Mouse (Mus musculus): ENCODE measurements around the gene Olfr575. TPM values are rescaled to one million over a fixed set of nuclear protein-coding genes. Genes with fewer than 3 reads are reported as not detected.

Olfr575 gene
- total RNA-seq (2017) = not detected in 2 replicates

DNA sequence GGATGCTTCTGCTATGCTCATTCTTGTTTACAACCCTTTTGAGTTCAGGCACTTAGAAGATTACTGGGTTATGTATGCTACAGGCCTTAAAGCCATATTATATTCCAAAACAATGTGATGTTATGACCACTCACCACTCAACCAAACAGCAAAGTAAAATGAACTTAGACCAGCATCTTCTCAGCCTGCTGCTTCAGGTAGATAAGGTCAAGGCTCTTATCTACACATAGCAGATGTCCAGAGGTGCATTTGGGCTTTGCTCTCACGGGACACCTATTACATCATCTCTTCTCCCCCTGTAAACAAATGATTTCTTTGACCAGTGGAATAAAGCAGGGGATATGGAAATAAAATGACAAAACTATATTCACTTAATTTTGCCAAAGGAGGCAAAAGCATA, at the start of gene Olfr575:
Gene Olfr575, minus strand, starts transcription at position 183 of the 400 bp plus-strand sequence.
- no peak for ATAC-seq (replicated peaks; ENCODE audit: low read depth, poor library complexity, severe bottlenecking)

GRCm38 (mm10) chr7:102989224-102989623, 30.6 kb upstream of the Olfr575 start, which contains the start of gene Olfr578:
Gene Olfr578 (minus strand): TSS chr7:102989324.
- ATAC-seq (replicated peaks; ENCODE audit: low read depth, poor library complexity, severe bottlenecking) = no peak

- no peak for ATAC-seq (replicated peaks; ENCODE audit: low read depth, poor library complexity, severe bottlenecking)
Observed at GRCm38 (mm10) chr7:102975843-102976242, 17.3 kb upstream of the Olfr575 start, which contains the start of gene Olfr577. Gene Olfr577 (minus strand): TSS chr7:102975943.

DNA sequence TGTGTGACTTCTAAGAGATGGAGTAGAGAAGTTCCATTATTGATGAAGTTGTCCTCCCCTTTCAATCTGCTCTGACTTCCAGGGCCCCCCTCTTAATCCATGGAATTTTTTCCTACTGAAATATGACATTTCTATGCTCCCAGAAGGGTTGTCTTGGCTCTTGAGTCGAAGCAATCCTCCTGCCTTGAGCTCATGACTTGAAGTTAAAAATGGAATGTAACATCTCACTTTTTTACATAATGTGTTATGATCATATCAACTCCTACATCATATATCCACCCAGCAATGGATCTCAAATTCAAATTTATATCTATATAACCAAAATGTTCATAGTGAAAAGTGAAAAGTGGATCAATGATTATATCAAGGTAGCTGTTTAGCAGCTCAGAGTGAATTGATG, 15.8 kb upstream of the Olfr575 start:
- ATAC-seq (replicated peaks; ENCODE audit: low read depth, poor library complexity, severe bottlenecking) = no peak

GRCm38 (mm10) chr7:102962360-102962759, 3.8 kb upstream of the Olfr575 start, which contains the start of gene Olfr576:
Gene Olfr576 (plus strand): TSS chr7:102962660.
- ATAC-seq (replicated peaks; ENCODE audit: low read depth, poor library complexity, severe bottlenecking) = no peak

DNA sequence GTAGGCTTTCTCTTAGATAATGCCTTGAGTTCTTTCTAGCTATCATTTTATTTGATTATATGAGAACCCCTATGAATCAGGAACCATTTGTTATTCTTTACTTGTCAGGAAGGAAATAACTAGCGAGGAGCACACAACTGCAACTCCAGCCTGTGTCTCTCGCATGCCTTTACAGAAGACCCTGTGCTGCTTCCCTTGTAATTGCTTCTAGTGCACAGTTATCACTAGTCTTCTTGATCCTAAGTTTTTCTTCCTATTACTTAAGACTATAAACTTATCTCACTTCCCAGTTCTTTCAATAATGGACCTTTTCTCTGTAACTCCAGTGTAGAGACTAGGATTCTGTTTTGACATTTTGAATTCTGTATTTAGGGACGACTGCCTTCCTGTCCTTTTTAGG, 438 bp downstream of the Olfr575 start:
- no peak for ATAC-seq (replicated peaks; ENCODE audit: low read depth, poor library complexity, severe bottlenecking)

DNA sequence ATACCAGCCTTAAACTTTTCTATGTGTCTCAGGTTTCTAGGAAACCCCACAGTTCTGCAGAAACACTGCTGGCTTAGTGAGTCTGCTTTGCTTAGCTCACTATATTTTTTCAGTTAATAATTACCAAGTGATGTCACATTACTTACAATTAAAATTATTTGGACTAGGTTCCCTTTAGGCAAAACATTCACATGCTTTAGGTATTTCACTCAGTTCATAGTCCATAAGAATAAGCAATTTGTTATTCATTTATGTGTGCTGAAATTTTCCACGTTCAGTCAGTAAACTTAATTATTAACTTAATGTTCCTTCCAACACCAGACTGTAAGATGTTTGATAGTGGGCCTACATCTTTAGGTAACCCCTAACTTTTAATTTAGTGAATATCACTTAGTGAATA, 7.8 kb downstream of the Olfr575 start:
- no peak for ATAC-seq (replicated peaks; ENCODE audit: low read depth, poor library complexity, severe bottlenecking)

- no peak for ATAC-seq (replicated peaks; ENCODE audit: low read depth, poor library complexity, severe bottlenecking)
Observed at GRCm38 (mm10) chr7:102948167-102948566, 10.4 kb downstream of the Olfr575 start, which contains the start of gene Olfr574. Gene Olfr574 (plus strand): TSS chr7:102948467.

DNA sequence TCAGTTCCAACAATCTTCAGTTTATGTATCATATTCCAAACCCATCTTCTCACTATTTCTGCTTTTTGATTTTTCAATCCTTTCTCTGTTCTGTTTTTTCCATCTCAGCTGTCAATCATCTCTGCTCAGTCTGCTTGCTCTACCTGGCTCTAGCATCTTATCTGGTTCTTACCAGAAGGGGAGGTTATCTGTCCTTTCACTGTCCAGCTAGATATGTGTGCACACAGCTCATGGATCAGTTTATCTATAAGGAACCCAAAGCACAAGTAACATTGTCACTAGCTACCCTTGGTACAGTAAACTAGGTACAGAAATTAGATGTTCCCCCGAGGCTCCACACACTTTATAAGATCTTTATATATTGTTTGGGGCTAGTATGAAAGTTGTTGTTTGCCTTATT, 15.2 kb downstream of the Olfr575 start:
- ATAC-seq (replicated peaks; ENCODE audit: low read depth, poor library complexity, severe bottlenecking) = no peak

GRCm38 (mm10) chr7:102942475-102942874, 16.1 kb downstream of the Olfr575 start, which contains the start of gene Olfr573-ps1:
Gene Olfr573-ps1 (minus strand): TSS chr7:102942575.
- no peak for ATAC-seq (replicated peaks; ENCODE audit: low read depth, poor library complexity, severe bottlenecking)

DNA sequence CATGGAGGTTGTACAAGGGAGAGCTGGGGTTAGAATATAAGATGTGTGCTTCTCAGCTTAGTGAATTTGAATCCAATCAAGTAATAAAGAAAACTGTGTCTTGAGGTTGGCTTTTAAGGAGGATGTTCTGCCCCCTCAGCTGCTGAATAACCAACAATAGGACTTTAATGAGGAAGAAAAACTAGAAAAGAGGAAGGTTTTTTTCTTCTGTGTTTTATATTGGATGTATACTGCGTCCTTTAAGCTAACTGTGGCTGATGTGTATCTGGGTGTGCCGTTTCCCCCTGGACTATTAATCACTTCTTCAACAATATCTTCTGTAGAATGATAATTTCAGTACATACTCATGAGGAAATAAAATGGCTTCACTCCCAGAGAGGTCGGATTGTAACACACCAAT, 31.5 kb downstream of the Olfr575 start:
- ATAC-seq (replicated peaks; ENCODE audit: low read depth, poor library complexity, severe bottlenecking) = peak; percentile 62; the same call in 1 of the 2 replicates

DNA sequence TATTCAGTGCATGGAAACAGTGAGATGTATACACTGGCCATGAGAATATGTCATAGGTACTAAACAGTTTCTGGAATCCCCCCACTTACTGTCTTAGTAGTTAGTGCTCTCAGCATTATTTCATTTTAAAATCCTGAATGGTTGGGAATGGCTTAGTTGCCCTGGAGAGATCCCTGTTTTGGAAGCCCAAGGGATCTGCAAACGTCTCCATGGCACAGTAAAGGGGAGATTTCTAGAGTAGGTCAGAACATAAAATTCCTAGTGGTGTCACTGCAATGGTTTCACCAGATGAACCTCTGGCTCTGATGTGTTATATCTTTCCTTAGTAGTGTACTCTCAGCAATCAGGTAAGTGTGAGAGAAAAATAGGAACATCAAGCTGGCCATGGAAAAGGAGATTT, 34.5 kb downstream of the Olfr575 start, which contains the start of gene Olfr572:
Gene Olfr572, plus strand, starts transcription at position 301 of the 400 bp plus-strand sequence.
- no peak for ATAC-seq (replicated peaks; ENCODE audit: low read depth, poor library complexity, severe bottlenecking)

DNA sequence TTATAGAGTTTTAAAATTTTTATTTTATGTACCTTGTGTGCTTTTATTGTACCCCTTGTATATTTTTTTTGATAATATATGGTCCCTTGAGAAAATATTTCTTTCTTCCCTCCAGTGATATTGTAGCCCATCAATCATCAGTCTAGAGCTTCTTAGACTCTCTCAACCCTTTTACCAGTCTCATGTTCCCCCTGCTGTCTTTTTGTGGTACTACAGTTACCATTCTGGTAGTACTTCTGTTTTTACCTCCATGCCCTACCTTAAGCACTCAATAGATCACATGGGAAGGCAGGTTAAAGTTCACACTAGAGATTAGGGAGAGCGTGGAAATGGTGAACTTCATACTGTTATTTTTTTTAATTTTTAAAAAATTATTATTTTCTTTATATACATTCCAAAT, 38.9 kb downstream of the Olfr575 start:
- ATAC-seq (replicated peaks; ENCODE audit: low read depth, poor library complexity, severe bottlenecking) = peak; percentile 95

- ATAC-seq (replicated peaks; ENCODE audit: low read depth, poor library complexity, severe bottlenecking) = no peak
Observed at GRCm38 (mm10) chr7:102917032-102917875, 41.3 kb downstream of the Olfr575 start, which contains the start of gene Olfr571. Gene Olfr571 (minus strand): TSS chr7:102917536.

- no peak for ATAC-seq (replicated peaks; ENCODE audit: low read depth, poor library complexity, severe bottlenecking)
Observed at GRCm38 (mm10) chr7:102916405-102916804, 42.2 kb downstream of the Olfr575 start.

DNA sequence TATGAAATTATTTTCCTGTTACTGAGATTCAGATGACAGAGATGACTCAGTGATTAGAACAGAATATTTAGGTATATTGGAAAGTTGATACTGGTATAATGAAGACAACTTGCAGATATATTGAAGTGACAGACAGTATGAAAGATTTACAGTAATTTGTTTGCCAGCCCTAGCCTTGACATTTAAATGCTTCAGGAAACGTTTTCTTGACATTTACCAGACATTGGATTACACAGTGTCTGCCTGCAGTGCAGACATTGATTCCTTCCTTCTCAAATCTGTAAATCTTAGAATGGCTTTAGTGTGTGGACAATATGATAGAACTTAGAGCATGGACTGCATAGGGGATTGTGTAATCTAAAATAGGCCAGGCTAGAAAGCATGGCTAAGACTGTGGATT, 43.3 kb downstream of the Olfr575 start:
- no peak for ATAC-seq (replicated peaks; ENCODE audit: low read depth, poor library complexity, severe bottlenecking)

Other genes with a start within 250 kb of the Olfr575 start
- not detected in 2 replicates for gene Olfr33, start 239.7 kb downstream of the Olfr575 start, total RNA-seq (2017)
- gene Olfr559, start 231.3 kb downstream of the Olfr575 start, total RNA-seq (2017) = not detected in 2 replicates
- not detected in 2 replicates for gene Olfr560, start 199.4 kb downstream of the Olfr575 start, total RNA-seq (2017)
- not detected in 2 replicates for gene Olfr78, start 199.3 kb downstream of the Olfr575 start, total RNA-seq (2017)
- gene Olfr561, start 187.6 kb downstream of the Olfr575 start, total RNA-seq (2017) = not detected in 2 replicates
- gene Olfr564, start 155.3 kb downstream of the Olfr575 start, total RNA-seq (2017) = not detected in 2 replicates
- not detected in 2 replicates for gene Olfr566, start 100.0 kb downstream of the Olfr575 start, total RNA-seq (2017)
- not detected in 2 replicates for gene Olfr568, start 81.7 kb downstream of the Olfr575 start, total RNA-seq (2017)
- gene Olfr569, start 67.9 kb downstream of the Olfr575 start, total RNA-seq (2017) = not detected in 2 replicates
- not detected in 2 replicates for gene Olfr570, start 64.2 kb downstream of the Olfr575 start, total RNA-seq (2017)
- not detected in 2 replicates for gene Olfr571, start 41.2 kb downstream of the Olfr575 start, total RNA-seq (2017)
- not detected in 2 replicates for gene Olfr572, start 34.4 kb downstream of the Olfr575 start, total RNA-seq (2017)
- gene Olfr573-ps1, start 16.2 kb downstream of the Olfr575 start, total RNA-seq (2017) = not detected in 2 replicates
- not detected in 2 replicates for gene Olfr574, start 10.3 kb downstream of the Olfr575 start, total RNA-seq (2017)
- gene Olfr576, start 3.9 kb upstream of the Olfr575 start, total RNA-seq (2017) = not detected in 2 replicates
- not detected in 2 replicates for gene Olfr577, start 17.2 kb upstream of the Olfr575 start, total RNA-seq (2017)
- gene Olfr578, start 30.5 kb upstream of the Olfr575 start, total RNA-seq (2017) = not detected in 2 replicates
- not detected in 2 replicates for gene Olfr582, start 79.2 kb upstream of the Olfr575 start, total RNA-seq (2017)
- gene Olfr583, start 92.5 kb upstream of the Olfr575 start, total RNA-seq (2017) = not detected in 2 replicates
- gene Olfr584, start 123.1 kb upstream of the Olfr575 start, total RNA-seq (2017) = not detected in 2 replicates
- gene Olfr585, start 138.9 kb upstream of the Olfr575 start, total RNA-seq (2017) = not detected in 2 replicates
- gene Olfr586, start 166.9 kb upstream of the Olfr575 start, total RNA-seq (2017) = not detected in 2 replicates
- not detected in 2 replicates for gene Olfr588-ps1, start 182.1 kb upstream of the Olfr575 start, total RNA-seq (2017)
- not detected in 2 replicates for gene Olfr589, start 197.6 kb upstream of the Olfr575 start, total RNA-seq (2017)
- gene Olfr591, start 219.6 kb upstream of the Olfr575 start, total RNA-seq (2017) = not detected in 2 replicates
- gene Olfr592, start 226.0 kb upstream of the Olfr575 start, total RNA-seq (2017) = not detected in 2 replicates